In genomic region chr8:47744803-47745202, GRCm38 (mm10) we compare ENCODE assay signal across 31 mouse cellular contexts. TPM values are rescaled to one million over a fixed set of nuclear protein-coding genes. Genes with fewer than 3 reads are reported as not detected.
DNase-seq lines count a peak whose midpoint lies in the region; ATAC-seq and TF ChIP-seq lines count a peak whose summit lies in the region.
"Had no signal": no experiment of that assay in that cellular context is flagged by ENCODE, and none has a peak within 500 bp of the region (broad histone marks: within the 10 kb centered on the region; RNA-seq: fewer than 3 reads in every experiment).

No protein-coding gene starts in this region.

- H3K4me1 ChIP-seq in intestine, embryonic 14.5 days (replicated peaks; ENCODE audit: control insufficient read depth, insufficient read depth, low read length), result no peaks in the 10 kb centered on the region; the same call in 1 of the 2 replicates
- no peaks in the 10 kb centered on the region for H3K4me1 ChIP-seq in intestine, postnatal 0 days (replicated peaks; ENCODE audit: control insufficient read depth, insufficient read depth, low read length)
- H3K4me1 ChIP-seq in midbrain, embryonic 13.5 days (replicated peaks), result 0 out of 2 replicates have a peak, but pooled peaks cover 3% of the 10 kb centered on the region
- H3K4me1 ChIP-seq: embryonic facial prominence, embryonic 13.5 days; forebrain, embryonic 12.5 days; heart, embryonic 15.5 days had no signal

- H3K9ac ChIP-seq in intestine, embryonic 14.5 days (ENCODE audit: low read length), result no peak overlapping the region
- H3K9ac ChIP-seq in intestine, postnatal 0 days (ENCODE audit: low read depth, low read length), result no peak overlapping the region
- H3K9ac ChIP-seq in midbrain, embryonic 13.5 days (replicated peaks), result no peak overlapping the region
- H3K9ac ChIP-seq: embryonic facial prominence, embryonic 13.5 days; forebrain, embryonic 12.5 days; forebrain, embryonic 15.5 days; heart, embryonic 12.5 days; heart, embryonic 15.5 days; hindbrain, embryonic 14.5 days had no signal

- 0 out of 2 replicates have a peak, but pooled peaks have one; percentile 8 for ATAC-seq in intestine, embryonic 14.5 days (replicated peaks; ENCODE audit: low FRiP score, low TSS enrichment, low read depth)
- peak; percentile 63; the same call in 1 of the 2 replicates for ATAC-seq in intestine, postnatal 0 days
- ATAC-seq in activated CD4-positive, CD25-positive, alpha-beta regulatory T cell, adult 4 months, result no peak
- no peak for ATAC-seq in midbrain, embryonic 13.5 days
- ATAC-seq: CD4-positive, CD25-positive, alpha-beta regulatory T cell, adult 4 months; forebrain, embryonic 15.5 days; hindbrain, postnatal 0 days; inflammation-experienced regulatory T-cells, adult 6 months; Patski had no signal

- no peaks in the 10 kb centered on the region for H3K36me3 ChIP-seq in intestine, embryonic 14.5 days (ENCODE audit: control insufficient read depth, insufficient read depth, low read length)
- H3K36me3 ChIP-seq in intestine, postnatal 0 days (ENCODE audit: control insufficient read depth, insufficient read depth), result no peaks in the 10 kb centered on the region
- H3K36me3 ChIP-seq in midbrain, embryonic 13.5 days, result no peaks in the 10 kb centered on the region
- H3K36me3 ChIP-seq: embryonic facial prominence, embryonic 10.5 days; embryonic facial prominence, embryonic 13.5 days; forebrain, embryonic 12.5 days; forebrain, embryonic 15.5 days; heart, embryonic 12.5 days; heart, embryonic 15.5 days had no signal

- H3K27me3 ChIP-seq in intestine, embryonic 14.5 days (replicated peaks; ENCODE audit: control insufficient read depth, insufficient read depth, low read length), result no peaks in the 10 kb centered on the region
- H3K27me3 ChIP-seq in intestine, postnatal 0 days (replicated peaks; ENCODE audit: control insufficient read depth, insufficient read depth, low read length), result no peaks in the 10 kb centered on the region
- H3K27me3 ChIP-seq in midbrain, embryonic 13.5 days, result peaks cover 4% of the 10 kb centered on the region; the same call in 1 of the 2 replicates
- H3K27me3 ChIP-seq: embryonic facial prominence, embryonic 13.5 days; forebrain, embryonic 15.5 days; Patski had no signal

- DNase-seq in 3T3-L1 (ENCODE audit: low read depth, low spot score) (peak; percentile 27), MN1 (ENCODE audit: low spot score) (peak; percentile 84)
- DNase-seq in intestine, embryonic 14.5 days (ENCODE audit: low spot score), result no peak
- no peak for DNase-seq in right cerebral cortex, postnatal 36 days (ENCODE audit: low spot score in 2 of 2)
- DNase-seq in embryo, embryonic 11 days, result no peak
- DNase-seq: adrenal gland, adult 2 months; adrenal gland, postnatal 25 days; B cell, adult 2 months; cerebellum, adult 18-20 months; cerebellum, adult 9-10 months; cerebellum, postnatal 14 days; gastrocnemius, postnatal 25 days; heart, adult 18-20 months; heart, postnatal 10 days; heart, postnatal 36 days; kidney, adult 8-10 months had no signal

- TF ChIP-seq CTCF in intestine, postnatal 0 days (IDR thresholded peaks at IDR 0.05; ENCODE audit: low read depth), result no peak

- H3K27ac ChIP-seq in intestine, embryonic 14.5 days (ENCODE audit: low read depth), result no peak overlapping the region
- no peak overlapping the region for H3K27ac ChIP-seq in intestine, postnatal 0 days (ENCODE audit: low read depth, low read length)
- H3K27ac ChIP-seq in midbrain, embryonic 13.5 days, result no peak overlapping the region
- H3K27ac ChIP-seq: embryonic facial prominence, embryonic 10.5 days; embryonic facial prominence, embryonic 13.5 days; forebrain, embryonic 12.5 days; forebrain, embryonic 15.5 days; heart, embryonic 15.5 days; hindbrain, embryonic 14.5 days; hindbrain, postnatal 0 days had no signal

- WGBS in intestine, embryonic 14.5 days, result 57% methylated on average over 9 of the region's 9 CpGs
- 32% methylated on average over 9 of the region's 9 CpGs for WGBS in intestine, postnatal 0 days
- 84% methylated on average over 9 of the region's 9 CpGs for WGBS in midbrain, embryonic 13.5 days

- H3K4me2 ChIP-seq in intestine, embryonic 14.5 days (ENCODE audit: low read length), result no peak overlapping the region
- H3K4me2 ChIP-seq in intestine, postnatal 0 days (replicated peaks; ENCODE audit: low read depth), result no peak overlapping the region
- H3K4me2 ChIP-seq in midbrain, embryonic 13.5 days (replicated peaks), result no peak overlapping the region
- H3K4me2 ChIP-seq: embryonic facial prominence, embryonic 13.5 days; forebrain, embryonic 12.5 days; forebrain, embryonic 15.5 days; heart, embryonic 12.5 days; heart, embryonic 15.5 days; hindbrain, embryonic 14.5 days had no signal

- no peak overlapping the region for H3K4me3 ChIP-seq in intestine, embryonic 14.5 days (ENCODE audit: low read depth, low read length)
- H3K4me3 ChIP-seq in intestine, postnatal 0 days (ENCODE audit: low read depth, low read length), result no peak overlapping the region
- H3K4me3 ChIP-seq in midbrain, embryonic 13.5 days (replicated peaks), result no peak overlapping the region
- H3K4me3 ChIP-seq: embryonic facial prominence, embryonic 10.5 days; embryonic facial prominence, embryonic 13.5 days; erythroblast, embryonic 14.5 days; forebrain, embryonic 12.5 days; forebrain, embryonic 15.5 days; heart, embryonic 12.5 days; heart, embryonic 15.5 days had no signal

- H3K9me3 ChIP-seq in intestine, embryonic 14.5 days (ENCODE audit: control insufficient read depth, low read length), result no peaks in the 10 kb centered on the region
- H3K9me3 ChIP-seq in intestine, postnatal 0 days (ENCODE audit: control insufficient read depth), result no peaks in the 10 kb centered on the region
- H3K9me3 ChIP-seq in midbrain, embryonic 13.5 days, result no peaks in the 10 kb centered on the region
- H3K9me3 ChIP-seq: embryonic facial prominence, embryonic 10.5 days; embryonic facial prominence, embryonic 13.5 days; forebrain, embryonic 12.5 days; forebrain, embryonic 15.5 days; heart, embryonic 12.5 days; heart, embryonic 15.5 days had no signal

RNA-seq across cellular contexts. Expression of gene Cdkn2aip, which starts 31.1 kb away (rescaled TPM):
- polyA plus RNA-seq in intestine, embryonic 14.5 days (2014; fragmentation: Nextera tagmentation; extraction: Ambion mirVana), result 22.8 and 23.8 TPM in 2 replicates
- 15.3 and 15.4 TPM in 2 replicates for polyA plus RNA-seq in intestine, postnatal 0 days (2015; fragmentation: Nextera tagmentation; extraction: Ambion mirVana)
- polyA plus RNA-seq in activated CD4-positive, CD25-positive, alpha-beta regulatory T cell, adult 4 months (2017; shearing (Covaris generic)), result 10 to 100 TPM; 12.3 to 13.8 TPM
- 44.3 and 45.7 TPM in 2 replicates for polyA plus RNA-seq in midbrain, embryonic 13.5 days (2015; fragmentation: Nextera tagmentation; extraction: Ambion mirVana)

Comparison
In these comparisons a context has a peak if more than half of its experiments do, and no peak if none do; other contexts are left out.
1. DNase-seq: peak in 3T3-L1 (single experiment) and MN1 (single experiment); none in intestine, embryonic 14.5 days (single experiment), right cerebral cortex, postnatal 36 days (0 of 2) and embryo, embryonic 11 days (single experiment).
2. ATAC-seq: peak in intestine, embryonic 14.5 days (single experiment) and intestine, postnatal 0 days (single experiment); none in activated CD4-positive, CD25-positive, alpha-beta regulatory T cell, adult 4 months (single experiment) and midbrain, embryonic 13.5 days (single experiment).